Mouse (Mus musculus): ENCODE results near the gene Dap.
A peak's percentile ranks its signal among the peaks of the same experiment; 100 is the strongest.

Dap gene

GRCm38 (mm10) chr15:31224135-31224761 lies at the start of gene Dap:
TSS of gene Dap (plus strand) at chr15:31224314.
- DNase-seq (ENCODE audit: low spot score in 2 of 2), result peak; percentile 91 to 92

GRCm38 (mm10) chr15:31176566-31176965 lies 47.5 kb upstream of the Dap start:
- no peak for DNase-seq (ENCODE audit: low spot score in 2 of 2)

DNA sequence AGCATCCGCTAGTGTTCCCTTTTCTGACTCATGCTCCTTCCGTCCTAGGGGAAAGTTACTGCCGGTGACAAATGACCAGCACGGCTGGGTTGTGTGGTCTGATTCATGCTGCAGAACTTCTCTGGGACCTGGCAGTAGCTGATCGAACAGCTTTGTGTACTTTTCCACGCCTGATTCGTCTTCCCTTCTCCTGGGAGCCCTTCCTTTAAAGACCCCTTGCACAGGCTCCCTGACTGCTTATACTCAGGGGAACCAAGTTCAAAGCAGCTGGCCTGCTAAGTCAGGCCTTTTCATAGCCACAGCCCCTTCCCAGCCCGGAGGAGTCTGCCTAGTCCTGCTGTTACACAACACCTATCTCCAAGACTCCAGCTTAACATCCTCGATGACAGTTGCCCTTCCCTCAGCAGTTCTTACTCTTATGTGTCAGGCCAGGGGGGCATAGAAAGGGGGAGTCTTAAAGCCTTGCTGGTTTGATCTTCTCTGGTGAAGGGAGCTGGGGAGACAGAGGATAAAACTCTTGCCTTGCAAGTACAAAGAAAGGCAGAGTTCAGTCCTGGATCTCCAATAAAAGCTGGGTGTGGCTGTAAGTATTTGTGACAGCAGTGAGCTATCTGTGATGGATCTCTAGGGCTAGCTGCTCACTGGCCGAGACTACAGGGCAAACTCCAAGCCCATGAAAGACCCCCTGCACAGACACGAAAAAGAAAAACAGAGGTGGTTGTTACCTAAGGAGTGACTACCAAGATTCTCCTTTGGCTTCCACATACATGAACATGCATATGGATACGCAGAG lies 39.3 kb upstream of the Dap start:
- DNase-seq (ENCODE audit: low spot score in 2 of 2), result no peak

DNA sequence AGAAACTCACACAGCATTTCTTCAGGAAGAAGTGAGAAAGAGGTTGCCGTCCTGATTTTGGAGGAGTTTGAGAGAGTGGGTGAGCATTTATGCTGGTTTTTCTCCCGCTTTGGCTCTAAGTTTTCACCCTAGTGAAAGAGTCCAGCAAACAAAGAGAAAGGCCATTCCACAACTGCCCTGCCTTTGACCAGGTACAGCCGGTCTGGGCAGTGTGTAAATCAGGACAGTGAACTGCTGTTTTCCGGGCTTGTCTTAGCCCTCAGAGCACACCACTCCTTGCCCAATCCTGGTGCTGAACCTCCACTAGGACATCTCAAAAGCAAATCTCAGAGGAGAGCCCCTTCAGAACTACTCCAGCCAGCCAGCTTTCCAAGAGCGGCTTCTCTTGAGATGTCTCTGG lies 38.6 kb upstream of the Dap start:
- no peak for DNase-seq (ENCODE audit: low spot score in 2 of 2)

GRCm38 (mm10) chr15:31186371-31186901 lies 37.7 kb upstream of the Dap start:
- no peak for DNase-seq (ENCODE audit: low spot score in 2 of 2)

- DNase-seq (ENCODE audit: low spot score in 2 of 2), result no peak
Measured at GRCm38 (mm10) chr15:31192563-31192962, 31.6 kb upstream of the Dap start.

DNA sequence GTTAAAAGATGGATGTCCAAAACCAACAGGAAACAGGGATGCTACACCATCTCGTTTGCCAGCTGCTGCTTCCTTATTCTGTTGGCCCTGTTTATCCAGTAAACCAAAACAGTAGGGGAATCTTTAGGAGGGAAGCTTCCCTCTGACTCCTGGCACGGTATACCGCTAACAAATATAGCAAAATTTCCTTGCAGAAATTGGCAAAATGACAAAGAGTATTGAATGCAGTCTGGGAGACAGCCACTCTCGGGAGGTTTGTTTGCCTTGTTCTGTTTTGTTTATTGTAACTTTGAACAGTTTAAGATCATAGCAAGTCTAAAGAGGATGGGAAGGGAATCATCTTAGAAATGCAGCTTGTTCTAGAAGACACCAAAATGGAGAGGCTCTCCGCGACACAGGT lies 28.3 kb upstream of the Dap start:
- no peak for DNase-seq (ENCODE audit: low spot score in 2 of 2)

DNA sequence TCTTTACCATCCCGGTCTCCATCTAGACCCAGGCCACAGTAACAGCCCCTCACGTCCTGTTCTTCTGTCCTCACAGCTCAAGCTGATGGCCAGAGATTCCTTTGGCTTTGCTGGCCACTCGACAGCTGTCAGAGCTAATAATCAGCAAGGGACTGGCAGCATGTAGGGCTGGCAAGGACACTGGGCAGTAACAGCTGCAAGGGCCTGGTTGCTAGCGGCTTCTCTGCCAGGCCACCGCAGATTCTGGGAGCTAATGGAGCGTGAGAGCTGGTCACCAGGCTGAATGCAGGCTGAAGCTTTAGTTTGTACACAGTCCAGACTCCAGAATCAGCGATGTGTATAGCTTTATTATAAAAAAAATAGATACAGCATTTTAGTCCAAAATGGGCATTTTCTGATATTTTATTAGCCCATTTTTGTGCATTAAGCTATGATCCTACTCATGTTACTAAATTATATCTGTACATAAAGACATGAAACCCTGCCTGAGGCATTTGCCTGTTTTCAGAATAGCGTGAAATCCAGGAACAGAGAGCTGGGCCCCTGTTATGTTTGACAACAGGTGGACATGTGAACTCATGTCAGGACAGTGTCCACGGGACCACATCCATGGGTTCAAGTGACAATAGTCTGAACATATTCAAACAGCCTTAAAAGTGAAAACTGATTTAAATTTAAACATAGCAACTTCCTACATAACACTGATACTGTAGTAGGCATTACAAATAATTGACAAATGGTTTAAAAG lies 16.6 kb upstream of the Dap start:
- DNase-seq (ENCODE audit: low spot score in 2 of 2), result no peak

GRCm38 (mm10) chr15:31211910-31212309 lies 12.2 kb upstream of the Dap start:
- no peak for DNase-seq (ENCODE audit: low spot score in 2 of 2)

DNA sequence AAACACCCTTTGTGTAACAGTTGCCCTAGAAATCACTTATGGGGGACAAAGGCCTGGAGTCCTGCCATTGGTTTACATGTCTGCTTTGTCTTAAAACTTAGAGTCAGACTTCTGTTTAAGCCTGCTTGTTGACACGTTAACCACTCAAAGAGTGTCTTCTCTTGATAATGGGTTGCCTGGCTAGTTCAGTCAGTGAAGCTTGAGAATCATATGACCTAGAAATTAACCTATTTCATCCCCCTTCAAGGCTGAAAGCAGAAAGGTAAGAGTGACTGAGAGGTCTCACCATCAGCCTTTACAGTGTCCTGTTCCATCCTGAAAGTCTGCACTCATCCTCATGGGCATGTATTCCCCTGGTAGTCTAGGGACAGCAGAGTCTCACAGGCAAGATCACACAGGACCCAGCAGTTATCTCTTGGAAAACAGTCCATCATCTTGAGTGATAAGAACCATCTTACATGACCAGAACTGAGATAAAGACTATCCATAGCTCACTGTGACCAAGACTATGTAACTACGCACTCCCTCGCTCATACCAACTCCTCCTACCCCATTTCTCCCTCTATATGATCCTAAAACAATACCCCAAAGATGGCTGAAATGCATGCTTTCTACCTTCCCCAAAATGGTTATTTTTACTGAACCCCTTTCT lies 10.4 kb upstream of the Dap start:
- no peak for DNase-seq (ENCODE audit: low spot score in 2 of 2)

- DNase-seq (ENCODE audit: low spot score in 2 of 2), result peak in 1 of 2 experiments; percentile 5
Measured at GRCm38 (mm10) chr15:31222216-31222615, 1.9 kb upstream of the Dap start.

- DNase-seq (ENCODE audit: low spot score in 2 of 2), result no peak
Measured at GRCm38 (mm10) chr15:31223596-31224134, 449 bp upstream of the Dap start.

DNA sequence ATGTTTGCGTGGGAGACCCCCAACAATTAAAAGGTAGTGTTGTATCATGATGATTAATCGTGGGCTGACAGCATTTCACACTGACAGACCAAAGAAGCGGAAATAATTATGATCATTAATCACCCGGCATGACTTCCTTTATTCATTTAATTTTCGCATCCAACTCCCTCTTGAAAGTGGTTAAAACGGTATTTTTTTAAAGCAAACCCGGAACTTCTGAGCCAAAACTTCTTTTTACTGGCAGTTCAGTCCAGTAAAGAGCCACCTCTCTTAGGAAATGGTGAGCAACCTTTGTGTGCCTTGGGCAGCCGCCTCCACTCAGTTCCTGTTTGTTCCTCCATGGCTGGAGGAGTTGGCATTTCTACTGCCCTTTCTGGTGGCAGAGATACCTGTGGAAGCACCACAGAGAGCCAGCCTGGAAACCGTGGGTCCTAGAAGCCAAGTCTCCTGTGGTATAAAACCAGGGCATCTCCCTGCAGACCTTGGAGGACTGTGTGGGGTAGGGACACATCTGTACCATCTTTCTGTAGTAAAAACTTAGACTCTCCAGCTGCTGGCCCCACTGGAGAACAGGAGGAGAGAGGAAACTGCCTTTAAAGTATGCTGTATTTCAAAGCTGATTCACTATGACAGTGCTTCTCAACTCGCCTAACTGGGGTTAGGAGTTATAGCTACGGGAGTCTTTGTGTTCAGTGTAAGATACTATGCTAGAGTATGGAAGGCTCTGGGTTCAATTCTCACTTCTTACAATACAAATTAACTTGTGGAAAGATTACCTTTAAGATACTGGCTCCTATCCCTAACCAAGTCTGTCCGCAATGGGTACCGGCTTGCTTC lies 910 bp downstream of the Dap start:
- peak; percentile 8 to 41 for DNase-seq (ENCODE audit: low spot score in 2 of 2)

DNA sequence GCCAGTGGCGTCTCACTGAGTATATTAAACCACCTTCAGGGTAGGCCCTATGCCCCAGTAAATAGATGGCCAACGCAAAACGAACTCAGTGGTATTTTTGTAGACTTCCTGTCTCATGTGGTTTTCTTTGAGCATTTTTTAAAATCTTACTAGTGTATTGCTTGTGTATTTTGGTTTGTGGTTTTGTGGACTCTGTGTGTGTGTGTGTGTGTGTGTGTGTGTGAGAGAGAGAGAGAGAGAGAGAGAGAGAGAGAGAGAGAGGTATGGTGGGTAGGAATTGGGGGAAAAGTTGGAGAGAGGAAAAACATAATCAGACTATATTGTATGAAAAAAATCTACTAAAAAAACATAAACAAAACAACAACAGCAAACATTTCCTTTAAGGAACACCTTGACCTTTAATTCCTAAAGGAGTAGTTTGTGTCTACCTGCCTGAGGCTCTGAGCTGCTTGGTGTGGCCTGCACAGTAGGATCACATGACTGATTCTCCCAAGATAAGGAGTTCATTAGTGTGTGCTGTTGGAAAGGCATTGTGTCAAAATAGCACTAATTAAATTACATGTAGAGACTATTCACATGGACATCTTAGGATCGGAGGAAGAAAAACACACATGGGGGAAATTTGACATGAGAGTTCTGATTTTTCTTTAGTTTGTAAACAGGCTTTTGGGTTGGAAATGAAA lies 1.7 kb downstream of the Dap start:
- peak in 1 of 2 experiments; percentile 16 for DNase-seq (ENCODE audit: low spot score in 2 of 2)

- DNase-seq (ENCODE audit: low spot score in 2 of 2), result no peak
Measured at GRCm38 (mm10) chr15:31226464-31226863, 2.4 kb downstream of the Dap start.

DNA sequence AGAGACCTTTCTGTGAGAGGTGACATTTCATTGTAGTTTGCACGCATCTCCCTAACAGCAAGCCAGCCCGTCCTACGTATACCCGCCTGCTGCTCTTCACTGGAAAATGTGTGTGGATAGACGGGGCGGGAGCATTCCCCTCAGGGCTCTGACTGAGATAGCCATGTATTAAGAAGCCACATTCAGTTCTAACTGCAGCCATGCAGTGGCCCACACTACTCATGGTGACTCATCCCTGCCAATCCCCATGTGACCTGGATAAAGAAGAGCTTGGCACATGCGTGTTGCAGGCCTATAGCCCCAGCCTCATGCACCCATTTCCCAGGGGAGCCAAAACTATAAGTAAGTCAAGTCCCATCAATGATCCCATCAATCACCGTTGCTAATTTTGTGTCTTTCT lies 3.7 kb downstream of the Dap start:
- DNase-seq (ENCODE audit: low spot score in 2 of 2), result no peak

DNA sequence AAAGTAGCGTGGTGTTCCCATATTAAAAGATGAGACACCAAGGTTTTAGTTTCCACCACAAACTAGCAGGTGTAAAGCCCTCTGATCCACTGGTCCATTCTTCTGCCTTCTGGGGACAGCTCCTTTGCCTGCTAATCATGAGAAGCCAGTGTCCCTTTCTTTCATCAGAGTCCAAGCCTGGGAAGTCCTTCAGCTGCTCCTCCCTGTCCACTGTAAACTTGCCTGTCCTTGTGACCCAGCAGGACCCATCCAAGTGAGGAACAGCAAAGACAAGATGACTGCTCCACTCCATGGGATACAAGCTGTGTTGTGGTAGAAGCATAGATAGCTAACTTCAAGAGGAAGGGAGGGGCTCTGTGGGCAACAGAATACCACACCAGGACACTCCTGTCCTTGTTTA lies 8.9 kb downstream of the Dap start:
- no peak for DNase-seq (ENCODE audit: low spot score in 2 of 2)

GRCm38 (mm10) chr15:31235794-31236548 lies 11.9 kb downstream of the Dap start:
- DNase-seq (ENCODE audit: low spot score in 2 of 2), result no peak

DNA sequence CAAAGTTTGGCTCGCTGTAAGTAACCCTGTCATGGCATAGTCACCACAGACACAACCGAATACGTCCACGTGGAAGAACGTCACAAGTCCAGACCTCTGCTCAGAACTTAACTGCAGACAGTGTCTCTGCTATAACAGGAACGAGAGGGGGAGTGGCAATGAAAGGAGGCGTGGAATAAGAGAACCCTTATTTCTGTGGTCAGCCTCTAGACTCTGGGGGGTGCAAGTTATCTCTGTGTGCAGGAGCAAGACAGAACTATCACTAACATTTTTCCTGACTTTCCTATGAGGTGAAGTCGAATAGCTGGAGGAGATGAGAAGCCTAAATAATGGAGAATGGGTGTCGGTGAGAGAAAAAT lies 12.4 kb downstream of the Dap start:
- no peak for DNase-seq (ENCODE audit: low spot score in 2 of 2)

DNA sequence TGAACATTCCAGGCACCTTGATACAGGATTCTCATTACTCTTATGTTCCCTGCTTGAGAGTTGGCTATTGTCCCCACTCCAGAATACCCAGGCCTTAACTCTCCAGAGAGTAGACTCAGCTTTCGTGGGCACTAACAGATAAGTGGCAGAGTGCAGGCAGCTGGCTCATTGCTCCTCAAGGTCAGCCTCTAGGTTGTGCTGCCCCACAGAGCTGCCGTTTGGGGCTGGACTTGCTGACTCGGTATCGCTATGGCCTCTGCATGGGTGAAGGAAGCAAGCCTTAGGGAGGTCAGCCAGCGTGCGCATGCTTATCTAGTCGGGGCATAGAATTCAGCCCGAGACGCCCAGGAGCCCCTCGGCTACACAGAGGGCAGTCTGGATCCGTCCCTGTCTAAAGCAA lies 13.3 kb downstream of the Dap start:
- DNase-seq (ENCODE audit: low spot score in 2 of 2), result no peak
